Mouse (Mus musculus) spleen, embryonic (tissue): Measurements from ENCODE around the gene Sc5d.

Experiments used
- CTCF ChIA-PET: fragments of 350-600 bp; sonication (Branson Sonifier 250); formaldehyde crosslinking; loops from one replicate; lab custom pipeline; 2022; lab: Charles Lee

Gene Sc5d

GRCm38 (mm10) chr9:42264145-42264544, at the start of gene Sc5d:
Gene Sc5d, minus strand, starts transcription at chr9:42264256.
- CTCF ChIA-PET: no interaction called here

DNA sequence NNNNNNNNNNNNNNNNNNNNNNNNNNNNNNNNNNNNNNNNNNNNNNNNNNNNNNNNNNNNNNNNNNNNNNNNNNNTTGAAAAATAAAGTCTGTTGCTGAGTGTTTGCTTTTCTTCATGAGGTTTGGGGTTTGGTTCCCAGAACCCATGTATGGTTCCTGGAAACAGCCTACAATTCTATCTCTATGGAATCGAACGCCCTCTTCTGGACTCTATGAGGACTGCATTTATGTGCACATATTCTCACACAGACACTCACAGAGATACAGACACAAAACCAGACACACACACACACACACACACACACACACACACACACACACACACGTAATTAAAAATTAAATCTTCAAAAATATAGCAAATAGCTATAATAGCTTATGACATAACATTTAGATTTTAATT, 47.3 kb upstream of the Sc5d start:
- CTCF ChIA-PET: no interaction called here

DNA sequence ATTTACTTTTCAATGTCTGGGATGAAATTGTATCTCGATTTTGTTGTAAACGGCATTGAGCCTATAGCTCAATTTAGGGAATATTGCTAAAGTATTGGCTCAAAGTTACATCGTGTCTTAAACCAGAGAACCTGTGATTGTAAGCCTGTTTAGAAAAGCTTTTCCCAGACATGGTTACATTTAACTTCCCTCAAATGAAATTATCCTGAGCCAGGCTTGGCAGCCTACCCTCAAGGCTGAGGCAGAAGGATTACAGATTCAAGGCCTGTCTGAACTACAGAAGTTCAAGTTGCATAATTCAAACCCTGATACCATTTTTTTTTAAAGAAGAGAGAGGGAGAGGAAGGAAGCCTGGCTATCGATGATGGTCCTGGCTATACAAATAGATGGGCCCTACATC, 39.8 kb upstream of the Sc5d start:
- CTCF ChIA-PET: no interaction called here

GRCm38 (mm10) chr9:42301082-42301633, 37.1 kb upstream of the Sc5d start:
- CTCF ChIA-PET: no interaction called here

- CTCF ChIA-PET: no interaction called here
Observed at GRCm38 (mm10) chr9:42296297-42296922, 32.4 kb upstream of the Sc5d start.

GRCm38 (mm10) chr9:42294131-42294530, 30.1 kb upstream of the Sc5d start:
- CTCF ChIA-PET: no interaction called here

- CTCF ChIA-PET: no interaction called here
Observed at GRCm38 (mm10) chr9:42293596-42293995, 29.5 kb upstream of the Sc5d start.

DNA sequence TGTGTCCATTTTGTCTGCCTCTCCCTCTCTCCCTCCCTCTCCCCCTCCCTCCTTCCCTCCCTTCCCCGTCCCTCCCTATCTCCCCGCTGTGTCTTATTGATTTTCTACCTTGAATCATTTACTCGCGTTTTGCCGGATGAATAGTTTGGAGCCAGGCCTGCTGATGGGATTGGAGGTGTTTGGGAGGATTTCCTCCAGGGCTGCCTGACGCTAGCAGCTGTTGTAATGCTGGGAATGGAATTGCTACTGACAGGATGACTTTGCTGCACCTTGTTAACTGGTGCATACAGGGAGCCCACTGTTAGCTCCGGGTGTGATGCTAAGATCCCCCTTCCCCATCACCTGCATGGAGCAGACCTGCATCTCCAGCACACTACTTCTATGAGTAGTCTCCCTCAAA, 29.0 kb upstream of the Sc5d start:
- CTCF ChIA-PET: no interaction called here

GRCm38 (mm10) chr9:42279676-42280075, 15.6 kb upstream of the Sc5d start:
- CTCF ChIA-PET: no interaction called here

- CTCF ChIA-PET: no interaction called here
Observed at GRCm38 (mm10) chr9:42278046-42278445, 14.0 kb upstream of the Sc5d start.

GRCm38 (mm10) chr9:42277606-42278005, 13.6 kb upstream of the Sc5d start:
- CTCF ChIA-PET: no interaction called here

GRCm38 (mm10) chr9:42277162-42277561, 13.1 kb upstream of the Sc5d start:
- CTCF ChIA-PET: no interaction called here

DNA sequence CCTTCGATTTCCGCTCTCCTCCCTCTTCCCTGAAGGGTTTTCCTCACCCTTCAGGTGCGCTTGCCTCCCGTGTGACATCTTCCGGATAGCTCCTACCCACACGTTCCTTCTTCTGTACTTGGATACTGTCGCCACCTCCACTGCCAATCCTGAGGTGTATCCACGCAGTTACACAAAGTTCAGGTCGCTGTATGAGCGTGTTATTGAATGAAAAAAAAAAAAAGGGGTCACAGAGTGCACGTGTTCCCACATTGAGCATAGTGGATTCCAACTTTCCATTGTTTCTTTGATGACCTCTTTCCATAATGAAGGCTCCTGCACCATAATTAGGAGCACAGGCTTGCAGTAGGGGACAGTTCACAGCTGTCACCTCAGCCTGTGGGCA, 11.7 kb upstream of the Sc5d start:
- CTCF ChIA-PET: no interaction called here

DNA sequence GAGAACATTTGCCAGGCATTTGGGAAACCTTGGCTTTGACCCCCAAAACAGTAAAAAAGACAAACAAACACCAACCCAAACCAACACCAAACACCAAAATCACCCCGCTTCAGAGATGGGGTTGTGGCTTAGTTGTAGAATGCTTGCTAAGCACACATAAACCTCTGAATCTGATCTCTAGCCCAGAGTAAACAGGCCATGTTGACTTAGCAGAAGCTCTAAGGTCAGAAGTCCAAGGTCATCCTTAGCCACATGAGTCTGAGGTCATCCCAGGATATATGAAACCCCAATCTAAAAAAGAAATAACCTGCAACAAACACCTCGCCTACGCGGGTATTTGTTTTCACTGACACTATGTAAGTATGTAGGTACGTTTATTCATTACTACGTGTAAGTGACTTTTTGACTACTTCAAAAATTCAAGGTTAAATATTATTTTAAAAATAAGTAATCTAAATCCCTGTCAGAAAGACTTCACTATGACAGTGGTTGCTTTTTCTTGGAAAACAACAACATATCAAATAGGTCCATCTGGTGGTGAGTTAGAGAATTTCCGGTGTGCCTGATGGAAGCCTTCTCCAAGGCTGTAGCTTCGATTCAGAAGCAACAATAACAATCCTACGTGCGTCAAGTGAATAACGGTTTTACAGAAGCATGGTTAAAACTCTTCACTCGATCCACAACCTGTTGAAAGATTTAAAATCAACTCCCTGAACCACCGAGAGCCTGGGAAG, 11.1 kb upstream of the Sc5d start:
- CTCF ChIA-PET: interaction anchor here (0.7 kb wide), 1 partner anchor 12 kb away, joined by 4 read pairs; no protein-coding TSS in a partner anchor

GRCm38 (mm10) chr9:42273682-42274296, 9.7 kb upstream of the Sc5d start:
- CTCF ChIA-PET: interaction anchor here (0.7 kb wide), 2 partner anchors 76 to 123 kb away, joined by 3 to 4 read pairs; no protein-coding TSS in a partner anchor

DNA sequence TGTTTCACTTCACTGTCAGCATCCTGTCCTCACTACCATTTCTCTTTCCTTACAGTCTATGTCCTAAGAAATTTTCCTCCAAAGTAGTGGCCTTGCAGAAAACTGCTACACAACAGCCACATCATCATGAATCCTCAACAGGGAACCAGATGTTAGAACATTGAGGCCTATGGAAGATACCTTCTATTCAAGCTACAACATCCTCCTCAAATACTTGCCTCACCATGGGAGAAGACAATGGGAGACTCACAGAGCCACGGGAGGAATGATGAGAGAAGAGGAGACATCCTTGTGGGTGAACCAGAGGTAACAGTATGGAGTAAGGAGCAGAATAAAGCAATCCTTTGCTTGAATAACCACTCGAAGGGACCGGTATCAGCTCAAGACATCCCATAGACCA, 9.1 kb upstream of the Sc5d start:
- CTCF ChIA-PET: interaction anchor here (0.7 kb wide), 1 partner anchor 75 kb away, joined by 4 read pairs; no protein-coding TSS in a partner anchor

DNA sequence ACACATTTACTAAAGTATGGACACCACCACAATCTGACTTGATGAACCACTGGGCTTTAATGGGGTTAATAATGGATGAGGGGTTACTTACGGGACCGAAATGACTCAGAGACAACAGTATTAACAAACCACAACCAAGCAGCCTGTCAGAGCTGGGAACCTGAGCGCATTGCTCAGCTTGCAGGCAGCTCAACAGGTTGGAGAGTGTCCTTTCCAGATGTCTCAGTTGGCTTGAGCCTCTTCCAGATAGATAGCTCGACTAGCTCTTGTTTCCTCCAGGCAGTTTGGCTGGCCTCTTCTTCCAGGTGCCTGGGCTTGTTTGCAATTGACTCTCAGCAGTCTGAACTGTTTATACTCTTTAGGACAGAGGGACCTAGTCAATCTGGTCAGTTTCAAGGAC, 8.6 kb upstream of the Sc5d start:
- CTCF ChIA-PET: interaction anchor here (0.6 kb wide), 1 partner anchor 221 kb away, joined by 4 read pairs; no protein-coding TSS in a partner anchor

- CTCF ChIA-PET: no interaction called here
Observed at GRCm38 (mm10) chr9:42271456-42271855, 7.4 kb upstream of the Sc5d start.

DNA sequence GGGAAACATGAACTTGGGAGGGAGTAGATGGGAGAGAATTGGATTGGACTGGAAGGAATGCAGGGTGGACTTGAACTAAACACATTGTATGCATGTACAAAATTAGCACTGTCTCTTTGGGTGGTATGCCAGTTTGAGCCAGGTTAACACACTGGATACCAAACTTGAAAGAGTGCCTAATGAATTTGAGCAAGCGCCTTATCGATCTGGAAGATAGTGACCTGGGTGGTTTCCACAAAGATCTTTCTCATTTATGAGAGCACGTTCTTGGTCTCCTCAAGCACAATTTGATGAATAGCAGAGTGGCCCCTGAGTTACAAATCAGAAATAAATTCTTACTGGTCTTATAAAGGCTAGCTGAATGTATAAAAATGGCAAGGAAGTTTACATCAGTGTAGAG, 6.6 kb upstream of the Sc5d start:
- CTCF ChIA-PET: no interaction called here

- CTCF ChIA-PET: no interaction called here
Observed at GRCm38 (mm10) chr9:42270081-42270480, 6.0 kb upstream of the Sc5d start.

DNA sequence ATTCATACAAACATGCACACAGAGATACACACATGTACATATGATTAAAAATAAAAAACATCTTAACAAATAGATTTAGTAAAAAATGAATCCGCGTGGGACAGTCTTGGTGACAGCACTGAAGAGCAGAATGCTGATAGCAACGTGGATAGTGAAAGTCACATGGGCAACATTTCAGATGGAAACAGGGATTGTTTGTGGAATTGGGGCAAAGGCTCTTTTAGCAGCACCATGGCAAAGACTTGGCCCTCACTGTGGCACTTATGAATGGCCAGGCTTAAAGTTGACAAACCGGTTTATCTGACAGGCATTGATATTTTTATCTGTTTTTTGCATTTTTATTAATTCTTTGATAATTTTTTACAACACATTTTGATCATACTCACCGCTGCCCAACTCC, 4.3 kb upstream of the Sc5d start:
- CTCF ChIA-PET: no interaction called here

- CTCF ChIA-PET: no interaction called here
Observed at GRCm38 (mm10) chr9:42265309-42265708, 1.3 kb upstream of the Sc5d start.
